Mouse (Mus musculus): ENCODE measurements at regions not wholly inside any gene's neighbourhood (a gene's known extent, or its start where the extent isn't known, plus 50 kb on each side); places are given as distances from the start of the nearest gene placed in this dataset.

GRCm38 (mm10) chr7:36091132-36091531, 288.3 kb upstream of the Zfp507 start:
- no peak for DNase-seq (ENCODE audit: low spot score)

- DNase-seq (ENCODE audit: low spot score) = no peak
Measured at GRCm38 (mm10) chr7:36090291-36091123, 287.7 kb upstream of the Zfp507 start.

GRCm38 (mm10) chr7:36087598-36087997, 284.8 kb upstream of the Zfp507 start:
- DNase-seq (ENCODE audit: low spot score) = no peak

GRCm38 (mm10) chr7:36078666-36079065, 275.9 kb upstream of the Zfp507 start:
- no peak for DNase-seq (ENCODE audit: low spot score)

- no peak for DNase-seq (ENCODE audit: low spot score)
Measured at GRCm38 (mm10) chr7:36078089-36078654, 275.4 kb upstream of the Zfp507 start.

GRCm38 (mm10) chr7:36077271-36077670, 274.5 kb upstream of the Zfp507 start:
- DNase-seq (ENCODE audit: low spot score) = no peak

- no peak for DNase-seq (ENCODE audit: low spot score)
Measured at GRCm38 (mm10) chr7:36076021-36076441, 273.2 kb upstream of the Zfp507 start.

- DNase-seq (ENCODE audit: low spot score) = no peak
Measured at GRCm38 (mm10) chr7:36071774-36072173, 269.0 kb upstream of the Zfp507 start.

GRCm38 (mm10) chr7:36066725-36067124, 263.9 kb upstream of the Zfp507 start:
- DNase-seq (ENCODE audit: low spot score) = no peak

- DNase-seq (ENCODE audit: low spot score) = no peak
Measured at GRCm38 (mm10) chr7:36061679-36062078, 258.9 kb upstream of the Zfp507 start.

- DNase-seq (ENCODE audit: low spot score) = no peak
Measured at GRCm38 (mm10) chr7:36060426-36060825, 257.6 kb upstream of the Zfp507 start.

- no peak for DNase-seq (ENCODE audit: low spot score)
Measured at GRCm38 (mm10) chr7:36046053-36046452, 243.2 kb upstream of the Zfp507 start.

- DNase-seq (ENCODE audit: low spot score) = no peak
Measured at GRCm38 (mm10) chr7:36031881-36032280, 229.1 kb upstream of the Zfp507 start.

- DNase-seq (ENCODE audit: low spot score) = no peak
Measured at GRCm38 (mm10) chr7:36023015-36023414, 220.2 kb upstream of the Zfp507 start.

- no peak for DNase-seq (ENCODE audit: low spot score)
Measured at GRCm38 (mm10) chr7:36022489-36022888, 219.7 kb upstream of the Zfp507 start.

- DNase-seq (ENCODE audit: low spot score) = no peak
Measured at GRCm38 (mm10) chr7:36016926-36017753, 214.3 kb upstream of the Zfp507 start.

- no peak for DNase-seq (ENCODE audit: low spot score)
Measured at GRCm38 (mm10) chr7:35996609-35997008, 193.8 kb upstream of the Zfp507 start.

- no peak for DNase-seq (ENCODE audit: low spot score)
Measured at GRCm38 (mm10) chr7:35992511-35992910, 189.7 kb upstream of the Zfp507 start.

GRCm38 (mm10) chr7:35991141-35991540, 188.3 kb upstream of the Zfp507 start:
- DNase-seq (ENCODE audit: low spot score) = no peak

GRCm38 (mm10) chr7:35989456-35989855, 186.7 kb upstream of the Zfp507 start:
- no peak for DNase-seq (ENCODE audit: low spot score)

GRCm38 (mm10) chr7:35988449-35989109, 185.8 kb upstream of the Zfp507 start:
- DNase-seq (ENCODE audit: low spot score) = no peak

- DNase-seq (ENCODE audit: low spot score) = no peak
Measured at GRCm38 (mm10) chr7:35977986-35978385, 175.2 kb upstream of the Zfp507 start.
